8 mouse cellular contexts compared by ENCODE assay signal in genomic region chr2:93252356-93252755, GRCm38 (mm10).
DNase-seq lines count a peak whose midpoint lies in the region; ATAC-seq lines count a peak whose summit lies in the region.

No protein-coding gene starts in this region.

- peak; percentile 37 for DNase-seq in gastrocnemius, postnatal 10 days
- no peak for DNase-seq in gastrocnemius, postnatal 25 days
- peak; percentile 64 for DNase-seq in cerebellum, adult 8-10 months
- DNase-seq in hindbrain, embryonic 11.5 days (ENCODE audit: low spot score), result no peak
- DNase-seq in spleen, postnatal 10 days (ENCODE audit: low spot score in 2 of 2), result no peak
- no peak for DNase-seq in lung, postnatal 36 days
- DNase-seq in thymus, adult 18-20 months, result no peak

- H3K4me3 ChIP-seq in hindbrain, embryonic 11.5 days (ENCODE audit: low read depth, low read length), result no peak overlapping the region
- H3K4me3 ChIP-seq in midbrain, embryonic 16.5 days (ENCODE audit: low read depth, low read length), result no peak overlapping the region

- peaks cover 4% of the 10 kb centered on the region; the same call in 1 of the 2 replicates for H3K4me1 ChIP-seq in hindbrain, embryonic 11.5 days (replicated peaks; ENCODE audit: control insufficient read depth, insufficient read depth, low read length)
- H3K4me1 ChIP-seq in midbrain, embryonic 16.5 days (ENCODE audit: control insufficient read depth, insufficient read depth, low read length), result peaks cover 36% of the 10 kb centered on the region

- H3K27me3 ChIP-seq in hindbrain, embryonic 11.5 days (ENCODE audit: control insufficient read depth, insufficient read depth, low read length), result no peaks in the 10 kb centered on the region
- no peaks in the 10 kb centered on the region for H3K27me3 ChIP-seq in midbrain, embryonic 16.5 days (ENCODE audit: control insufficient read depth, insufficient read depth, low read depth, low read length)

- no peaks in the 10 kb centered on the region for H3K9me3 ChIP-seq in hindbrain, embryonic 11.5 days (ENCODE audit: control insufficient read depth, low read length)
- H3K9me3 ChIP-seq in midbrain, embryonic 16.5 days (replicated peaks; ENCODE audit: control insufficient read depth, low read length, poor library complexity, severe bottlenecking), result no peaks in the 10 kb centered on the region

- 43% methylated on average over 9 of the region's 9 CpGs for WGBS in hindbrain, embryonic 11.5 days
- WGBS in midbrain, embryonic 16.5 days, result 18% methylated on average over 9 of the region's 9 CpGs

- no peak overlapping the region for H3K9ac ChIP-seq in hindbrain, embryonic 11.5 days (ENCODE audit: low read depth, low read length)
- H3K9ac ChIP-seq in midbrain, embryonic 16.5 days (ENCODE audit: low read depth, low read length), result no peak overlapping the region

- no peaks in the 10 kb centered on the region for H3K36me3 ChIP-seq in hindbrain, embryonic 11.5 days (ENCODE audit: control insufficient read depth, insufficient read depth, low read length)
- no peaks in the 10 kb centered on the region for H3K36me3 ChIP-seq in midbrain, embryonic 16.5 days (ENCODE audit: control insufficient read depth, insufficient read depth, low read length)

- no peak overlapping the region for H3K27ac ChIP-seq in hindbrain, embryonic 11.5 days (ENCODE audit: low read depth, low read length)
- peak overlapping the region; percentile 59 for H3K27ac ChIP-seq in midbrain, embryonic 16.5 days (ENCODE audit: low read length)

- no peak overlapping the region for H3K4me2 ChIP-seq in hindbrain, embryonic 11.5 days (replicated peaks; ENCODE audit: low read depth, low read length)
- no peak overlapping the region for H3K4me2 ChIP-seq in midbrain, embryonic 16.5 days (ENCODE audit: low read length)

- ATAC-seq in hindbrain, embryonic 11.5 days (ENCODE audit: low FRiP score), result 0 out of 2 replicates have a peak, but pooled peaks have one; percentile 20
- peak; percentile 69 for ATAC-seq in midbrain, embryonic 16.5 days

Comparison
In these comparisons a context has a peak if more than half of its experiments do, and no peak if none do; other contexts are left out.
1. DNase-seq: peak in gastrocnemius, postnatal 10 days (single experiment) and cerebellum, adult 8-10 months (single experiment); none in gastrocnemius, postnatal 25 days (single experiment), hindbrain, embryonic 11.5 days (single experiment), spleen, postnatal 10 days (0 of 2), lung, postnatal 36 days (single experiment) and thymus, adult 18-20 months (0 of 2).